Mouse (Mus musculus): ENCODE data around the gene Nup98.

GRCm38 (mm10) chr7:102099760-102100661 lies 110.0 kb downstream of the Nup98 start:
- TF ChIP-seq GATA1 (IDR thresholded peaks at IDR 0.05; ENCODE audit: borderline replicate concordance, low read length), result no peak
- no peak for TF ChIP-seq FLI1 (IDR thresholded peaks at IDR 0.05; ENCODE audit: low read length)

All from megakaryocyte, embryonic 14.5 days (primary cell).